Mouse (Mus musculus) spleen, embryonic (tissue): ENCODE data around the gene Tmem268.

Experiments used
- CTCF ChIA-PET: fragments of 350-600 bp; sonication (Branson Sonifier 250); formaldehyde crosslinking; loops from one replicate; lab custom pipeline; 2022; lab: Charles Lee

Gene Tmem268

DNA sequence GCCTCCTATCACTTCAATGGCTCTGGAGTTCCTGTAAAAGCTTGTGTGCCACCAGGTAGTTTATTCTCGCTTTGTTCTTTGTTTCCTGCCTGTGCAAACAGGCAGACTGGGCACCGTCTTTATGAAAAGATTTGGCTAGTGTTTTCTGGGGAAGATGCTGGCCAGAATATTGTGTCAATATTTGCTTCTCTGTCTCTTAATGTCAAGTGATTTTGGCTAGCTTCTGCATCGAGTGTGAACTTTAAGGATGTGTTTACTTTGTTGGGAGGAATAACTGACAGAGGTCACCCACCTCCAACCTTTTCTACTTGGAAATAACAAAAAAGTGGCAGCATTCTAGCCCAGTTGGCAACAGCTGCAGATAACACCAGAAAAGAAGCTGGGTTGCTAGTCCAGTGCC is 4.0 kb upstream of the Tmem268 start:
- CTCF ChIA-PET = interaction anchor here (0.7 kb wide), 1 partner anchor 40 kb away, joined by 15 read pairs; no protein-coding TSS in a partner anchor

DNA sequence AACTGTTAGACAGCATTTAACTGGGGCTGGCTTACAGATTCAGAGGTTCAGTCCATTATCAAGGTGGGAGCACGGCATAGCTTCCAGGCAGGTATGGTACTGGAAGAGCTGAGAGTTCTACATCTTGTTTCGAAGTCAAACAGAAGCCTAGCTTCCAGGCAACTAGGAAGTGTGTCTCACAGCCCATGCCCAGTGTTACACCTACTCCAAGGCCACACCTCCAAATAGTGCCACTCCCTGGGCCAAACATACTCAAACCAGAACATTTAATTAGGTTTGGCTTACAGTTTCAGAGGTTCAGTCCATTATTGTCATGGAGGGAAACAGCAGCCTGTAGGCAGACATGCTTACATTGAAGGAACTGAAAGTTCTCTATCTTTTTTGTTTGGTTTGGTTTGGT is 3.5 kb upstream of the Tmem268 start:
- CTCF ChIA-PET = no interaction called here

DNA sequence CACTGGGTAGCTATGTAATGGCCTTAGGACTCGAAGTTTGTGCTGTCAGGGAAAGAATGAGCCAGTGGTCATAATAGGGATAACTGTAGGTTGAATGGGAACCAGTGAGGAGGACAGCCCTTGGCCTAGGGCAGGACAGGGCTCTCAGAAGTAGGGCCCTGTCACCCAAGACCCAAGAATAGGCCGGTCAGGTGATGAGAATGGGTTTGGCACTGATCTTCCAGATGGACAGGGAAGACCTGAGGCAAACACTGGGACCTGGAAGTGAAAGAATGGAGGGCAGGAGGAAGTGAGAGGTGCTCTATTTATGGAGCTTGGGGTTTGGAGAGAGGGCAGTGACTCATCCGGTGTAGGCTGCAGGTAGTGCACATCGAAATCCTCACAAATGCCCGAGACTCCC is 1.9 kb upstream of the Tmem268 start:
- CTCF ChIA-PET = no interaction called here

DNA sequence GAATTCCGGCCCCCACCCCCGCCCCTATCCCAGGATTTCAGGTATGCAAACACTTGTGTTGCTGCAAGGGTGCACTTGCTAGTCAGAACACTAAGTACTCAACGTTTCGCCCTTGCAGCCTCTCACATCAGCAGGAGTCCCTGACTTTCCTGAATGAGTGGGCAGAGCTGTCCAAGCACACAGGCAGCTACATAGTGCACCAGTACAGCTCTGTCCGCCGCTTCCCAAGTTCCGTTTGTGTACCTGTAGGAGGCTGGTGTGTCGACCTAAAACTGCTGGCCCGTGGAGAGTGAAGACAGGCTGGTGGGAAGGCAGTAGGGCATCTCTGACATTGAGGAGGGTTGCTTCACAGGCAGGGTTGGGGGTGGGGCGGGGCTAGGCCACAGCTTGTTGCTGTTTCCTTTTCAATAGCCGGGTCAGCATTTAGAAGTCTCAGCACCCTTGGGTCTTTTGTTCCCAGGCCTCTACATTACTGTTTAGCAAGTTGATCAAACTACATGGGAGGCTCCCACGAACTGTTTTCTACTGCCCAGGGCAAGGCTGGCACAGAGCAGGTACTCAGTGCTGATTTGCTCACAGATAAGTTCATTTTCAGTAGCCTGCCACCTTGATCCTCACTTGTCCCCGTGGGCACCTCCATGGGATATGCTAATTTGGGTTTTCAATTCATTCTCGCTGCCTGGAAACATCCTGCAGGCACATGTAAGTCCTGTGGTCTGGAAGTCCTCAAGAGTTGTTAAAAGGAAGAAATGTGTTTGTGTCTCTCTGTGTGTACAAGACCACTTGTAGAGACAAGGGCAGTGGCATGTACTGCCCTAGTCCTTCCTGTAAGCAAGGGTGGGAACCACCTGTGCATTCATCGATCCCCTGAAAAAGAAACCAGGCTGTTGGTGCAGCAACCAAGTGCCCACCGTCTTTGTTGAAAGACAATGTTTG is 1.2 kb upstream of the Tmem268 start:
- CTCF ChIA-PET = no interaction called here

DNA sequence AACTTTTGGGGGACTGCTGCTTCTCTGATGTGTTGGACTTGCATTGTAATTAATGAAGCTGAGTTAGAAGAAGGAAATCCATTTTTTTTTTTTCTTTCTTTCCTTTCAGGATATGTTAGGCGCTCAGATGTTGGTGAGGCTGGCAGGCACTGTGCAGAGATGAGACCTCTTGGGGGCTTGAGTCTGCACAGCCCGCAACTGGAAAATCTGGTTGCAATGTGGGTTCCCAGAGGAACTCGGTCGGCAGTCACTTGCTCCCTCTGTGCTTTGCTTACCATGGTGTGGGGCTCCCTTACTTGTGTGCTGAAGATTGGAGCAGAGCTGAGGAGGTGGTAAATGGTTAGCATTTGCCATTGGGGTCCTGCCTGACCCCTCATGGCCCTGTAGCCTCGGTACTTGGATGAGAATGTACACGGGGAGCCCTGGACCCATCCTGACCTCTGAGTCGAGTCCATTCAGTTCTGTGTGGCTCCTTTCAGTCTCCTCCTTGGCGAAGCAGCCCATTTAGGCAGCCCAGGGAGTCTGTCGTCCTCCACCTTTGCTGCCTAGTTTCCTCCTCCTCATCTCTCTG is 631 bp downstream of the Tmem268 start:
- CTCF ChIA-PET = no interaction called here

DNA sequence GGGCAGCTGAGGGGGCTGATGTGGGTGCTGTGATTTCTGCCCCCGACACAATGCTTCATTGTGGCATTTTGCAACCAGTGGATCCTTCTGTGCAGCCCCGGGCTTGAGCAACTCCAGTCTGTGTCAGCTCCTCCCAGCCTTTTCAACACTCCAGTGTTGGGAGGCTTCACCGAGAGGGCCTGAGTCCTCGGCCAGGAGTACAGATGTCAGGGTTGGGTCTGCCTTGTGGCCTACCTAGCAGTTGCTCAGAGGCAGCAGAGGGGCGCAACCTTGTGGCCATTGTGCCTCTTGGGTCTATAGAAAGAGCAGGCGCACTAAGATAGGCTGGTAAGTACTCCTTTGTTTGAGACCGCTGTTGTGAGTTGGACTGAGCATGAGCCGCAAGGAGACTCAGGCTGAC is 1.5 kb downstream of the Tmem268 start:
- CTCF ChIA-PET = interaction anchor here (0.6 kb wide), 1 partner anchor 47 kb away, joined by 5 read pairs; no protein-coding TSS in a partner anchor

DNA sequence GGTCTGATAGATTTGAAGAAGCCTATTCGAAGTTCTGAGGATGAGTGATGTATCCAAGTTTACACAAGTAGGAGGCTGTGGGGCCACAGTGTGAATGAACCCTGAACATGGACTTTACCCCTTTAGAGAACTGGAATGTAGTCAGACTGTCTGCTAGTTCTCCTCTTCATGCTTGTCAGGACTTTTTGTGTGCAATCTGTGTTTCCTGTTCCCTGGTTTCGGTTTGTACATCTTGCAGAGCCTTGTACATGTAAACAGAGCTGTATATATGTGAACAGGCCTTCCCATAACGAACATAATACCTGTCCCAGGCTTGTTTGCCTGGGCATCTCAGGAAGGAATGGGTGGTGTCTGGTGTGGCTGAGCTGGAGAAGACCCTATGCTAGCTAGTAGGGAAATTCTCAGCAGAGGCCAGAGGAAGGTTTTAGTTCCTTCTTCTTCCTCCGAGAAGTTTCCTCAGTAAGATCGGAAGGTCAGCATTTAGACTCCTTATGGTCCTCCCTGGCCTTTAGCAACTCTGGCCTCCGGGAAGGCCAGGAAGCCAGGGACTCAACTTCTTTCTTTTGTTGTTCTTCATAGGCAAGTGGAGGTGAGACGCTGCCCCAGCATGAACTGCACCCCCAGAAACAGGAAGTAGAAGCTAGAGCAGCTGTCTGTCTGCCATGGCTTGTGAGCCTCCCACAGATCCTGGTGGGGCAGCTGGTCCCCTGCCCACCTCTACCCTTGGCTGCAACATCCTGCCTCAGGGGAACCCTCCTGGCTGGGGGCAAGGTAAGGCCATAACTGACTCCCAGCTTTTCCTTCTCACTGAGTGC is 3.5 kb downstream of the Tmem268 start:
- CTCF ChIA-PET = interaction anchor here (1.1 kb wide), 1 partner anchor 10 kb away, joined by 3 read pairs; no protein-coding TSS in a partner anchor

DNA sequence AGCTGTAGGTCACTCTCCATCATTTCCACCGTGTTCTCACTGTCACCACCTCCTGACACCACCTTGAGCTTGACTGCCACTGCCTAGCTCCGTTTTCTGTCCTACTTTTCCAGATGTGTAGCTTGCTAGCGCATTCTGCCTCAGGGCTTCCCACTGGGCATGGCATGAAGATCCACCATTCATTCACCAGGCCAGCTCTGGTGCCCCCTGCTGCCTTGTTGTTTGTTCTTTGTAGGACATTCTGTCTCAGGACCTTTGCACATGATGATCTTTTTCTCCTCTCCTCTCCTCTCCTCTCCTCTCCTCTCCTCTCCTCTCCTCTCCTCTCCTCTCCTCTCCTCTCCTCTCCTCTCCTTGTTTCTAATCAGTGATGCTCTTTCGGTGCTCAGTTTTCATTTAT is 4.2 kb downstream of the Tmem268 start:
- CTCF ChIA-PET = no interaction called here

DNA sequence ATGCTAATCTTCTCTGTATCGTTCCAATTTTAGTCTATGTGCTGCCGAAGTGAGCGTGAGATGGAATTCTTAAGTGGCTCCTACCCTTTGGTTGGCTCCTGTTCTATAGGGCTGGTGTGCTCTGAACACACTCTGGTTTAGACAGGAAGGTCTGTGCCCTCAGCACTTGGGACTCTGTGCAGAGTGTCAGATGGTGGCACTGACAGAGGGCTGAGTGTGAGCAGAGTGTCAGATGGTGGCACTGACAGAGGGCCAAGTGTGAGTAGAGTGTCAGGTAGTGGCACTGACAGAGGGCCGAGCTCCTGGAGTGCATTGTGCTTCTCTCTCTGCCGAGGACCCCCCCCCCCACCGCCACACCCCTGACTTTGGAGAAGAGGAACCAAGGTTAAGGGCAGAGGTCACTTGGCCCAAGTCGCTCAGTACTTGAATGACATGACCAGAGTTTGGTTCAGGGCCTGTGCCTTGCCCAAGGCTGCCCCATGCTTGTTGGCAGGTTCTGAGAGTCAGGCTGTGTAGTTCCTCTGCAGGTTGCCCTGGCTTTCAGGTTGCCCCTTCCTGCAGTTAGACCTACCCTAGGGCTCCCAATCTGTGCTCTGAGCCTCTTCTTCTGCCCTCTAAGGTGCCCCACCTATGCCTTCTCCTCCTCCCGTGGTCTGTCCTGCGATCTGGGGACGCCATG is 9.3 kb downstream of the Tmem268 start:
- CTCF ChIA-PET = no interaction called here

DNA sequence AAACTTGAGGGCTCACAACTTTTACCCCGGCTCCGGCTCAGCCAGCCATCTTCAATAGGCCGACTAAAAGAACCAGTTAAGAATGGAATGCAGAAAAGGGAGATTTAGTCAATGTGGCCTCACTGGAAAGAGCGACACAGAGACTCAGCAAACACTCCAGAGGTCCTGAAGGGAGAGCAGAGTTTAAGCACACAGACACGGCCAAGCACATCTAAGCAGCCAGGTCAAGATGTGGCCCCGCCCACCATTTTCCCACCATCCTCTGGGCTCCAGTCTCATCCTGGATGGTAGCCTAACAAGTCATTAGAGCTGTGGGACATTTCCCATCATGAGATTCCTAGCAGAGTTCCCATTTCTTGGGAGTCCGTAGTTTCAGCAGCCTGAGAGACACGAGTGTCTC is 10.7 kb downstream of the Tmem268 start:
- CTCF ChIA-PET = no interaction called here

DNA sequence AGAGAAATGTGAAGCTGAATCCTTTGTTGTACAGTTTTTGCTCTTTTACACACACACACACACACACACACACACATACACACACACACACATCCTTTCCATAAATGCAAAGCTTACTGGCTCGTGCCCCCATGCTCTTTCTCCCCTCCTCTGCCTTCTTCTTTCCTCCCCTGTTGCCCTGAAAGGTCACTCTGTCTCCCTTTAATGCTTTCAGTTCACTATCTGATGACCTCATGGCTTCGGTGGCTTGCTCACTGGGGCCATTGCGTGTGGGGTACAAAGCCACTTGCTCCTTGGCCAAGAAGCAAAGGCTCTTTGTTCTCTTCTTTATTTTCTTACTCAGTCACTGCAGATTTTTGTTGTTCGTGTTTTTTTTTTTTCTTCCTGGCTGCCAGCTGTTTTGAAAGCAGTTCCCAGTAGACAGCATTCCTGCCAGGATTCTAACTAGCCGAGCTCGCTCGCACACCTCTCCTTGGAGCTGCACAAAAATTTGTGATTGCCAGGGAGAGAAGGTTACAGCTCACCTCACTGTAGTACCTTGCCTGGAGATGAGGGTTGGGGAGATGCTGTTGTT is 11.7 kb downstream of the Tmem268 start:
- CTCF ChIA-PET = no interaction called here

DNA sequence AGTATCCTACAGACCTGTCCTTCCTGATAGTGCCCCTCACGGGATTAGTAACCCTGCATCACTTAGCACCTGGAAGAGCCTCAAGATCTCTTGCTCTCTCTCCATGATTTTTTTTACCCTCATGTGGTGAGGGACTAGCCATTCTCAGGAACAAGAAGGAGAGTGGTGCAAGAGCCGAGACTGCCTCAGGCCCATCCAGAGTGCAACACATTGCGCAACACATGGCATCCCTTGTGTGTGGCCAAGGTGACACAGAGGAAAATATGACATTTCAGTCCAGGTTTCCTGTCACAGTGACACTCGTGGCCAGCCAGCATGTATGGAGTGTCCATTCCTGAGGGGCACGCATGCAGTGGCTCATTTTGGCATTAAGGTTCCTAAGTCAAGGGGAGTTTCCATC is 14.0 kb downstream of the Tmem268 start:
- CTCF ChIA-PET = interaction anchor here (0.8 kb wide), 1 partner anchor 11 kb away, joined by 3 read pairs; no protein-coding TSS in a partner anchor

DNA sequence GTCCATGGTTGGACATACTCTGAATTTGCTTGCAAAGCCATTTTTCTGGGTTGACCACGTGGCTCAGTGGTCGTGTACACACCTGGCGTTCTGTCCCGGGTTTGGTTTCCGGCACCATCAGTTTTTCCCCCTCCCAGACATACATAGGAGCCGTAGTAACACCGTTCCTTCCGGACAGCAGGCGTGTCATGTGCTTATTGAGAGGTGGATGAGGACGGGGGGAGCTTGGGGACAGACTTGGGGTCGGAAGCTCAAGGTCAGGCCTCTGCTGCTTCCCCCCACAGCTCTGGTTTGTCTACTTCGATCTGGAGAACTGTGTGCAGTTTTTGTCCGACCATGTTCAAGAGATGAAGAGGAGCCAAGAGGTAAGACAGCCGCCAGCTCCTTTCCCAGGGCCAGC is 21.1 kb downstream of the Tmem268 start:
- CTCF ChIA-PET = no interaction called here

DNA sequence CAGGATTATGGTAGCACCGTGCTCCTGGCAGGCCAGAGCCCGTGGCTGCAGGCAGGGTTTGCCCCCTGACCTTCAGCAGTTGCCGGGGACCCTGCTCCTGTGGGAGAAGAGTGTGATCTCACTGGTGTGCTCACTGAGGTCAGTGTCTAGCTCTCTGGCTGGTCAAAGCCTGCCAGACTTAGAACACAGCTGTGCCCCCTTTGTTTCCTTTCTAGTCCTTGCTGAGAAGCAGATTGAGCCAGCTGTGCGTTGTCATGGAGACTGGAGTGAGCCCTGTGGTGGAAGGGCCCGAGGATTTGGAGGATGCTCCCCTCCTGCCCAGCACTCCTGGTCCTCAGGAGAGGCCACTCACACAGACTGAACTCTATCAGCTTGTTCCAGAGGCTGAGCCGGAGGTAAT is 21.5 kb downstream of the Tmem268 start:
- CTCF ChIA-PET = no interaction called here

DNA sequence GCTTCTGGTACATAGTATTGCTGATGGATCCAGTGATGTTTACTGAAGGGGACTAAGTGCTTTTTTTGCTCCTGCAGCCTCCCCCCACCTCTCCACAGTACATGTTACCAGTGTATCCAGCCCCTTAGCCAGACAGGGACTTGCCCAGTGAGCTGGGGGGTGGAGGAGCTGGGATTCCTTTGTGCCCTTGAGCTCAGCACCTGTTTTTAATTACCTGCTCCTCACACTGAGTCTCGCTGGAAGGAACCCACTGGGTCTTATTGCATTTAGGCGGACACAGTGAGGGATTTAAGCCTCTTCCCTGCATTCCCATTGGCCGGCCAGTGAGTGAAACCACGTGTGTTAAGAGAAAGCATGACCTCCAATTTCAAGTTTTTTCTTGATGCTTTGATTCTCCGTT is 24.0 kb downstream of the Tmem268 start:
- CTCF ChIA-PET = no interaction called here

DNA sequence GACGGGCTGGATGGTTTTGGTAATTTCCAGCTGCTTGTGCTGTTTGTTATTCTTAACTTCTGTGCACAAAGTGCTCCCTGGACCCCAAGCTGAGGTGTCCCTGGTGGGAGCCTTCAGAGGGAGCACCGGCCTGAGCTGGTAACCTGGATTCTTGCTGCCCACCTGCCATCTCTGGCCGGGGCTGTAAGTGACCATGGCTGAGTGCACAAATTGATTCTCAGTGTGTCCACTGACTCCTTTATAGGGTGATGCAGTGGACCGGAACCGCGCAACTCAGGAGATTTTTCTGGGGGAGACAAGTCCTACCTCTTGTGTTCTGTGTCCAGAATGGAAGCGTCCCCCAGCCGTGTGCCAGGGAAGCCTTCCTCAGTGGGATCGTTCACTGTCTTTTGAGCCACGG is 26.6 kb downstream of the Tmem268 start:
- CTCF ChIA-PET = no interaction called here

DNA sequence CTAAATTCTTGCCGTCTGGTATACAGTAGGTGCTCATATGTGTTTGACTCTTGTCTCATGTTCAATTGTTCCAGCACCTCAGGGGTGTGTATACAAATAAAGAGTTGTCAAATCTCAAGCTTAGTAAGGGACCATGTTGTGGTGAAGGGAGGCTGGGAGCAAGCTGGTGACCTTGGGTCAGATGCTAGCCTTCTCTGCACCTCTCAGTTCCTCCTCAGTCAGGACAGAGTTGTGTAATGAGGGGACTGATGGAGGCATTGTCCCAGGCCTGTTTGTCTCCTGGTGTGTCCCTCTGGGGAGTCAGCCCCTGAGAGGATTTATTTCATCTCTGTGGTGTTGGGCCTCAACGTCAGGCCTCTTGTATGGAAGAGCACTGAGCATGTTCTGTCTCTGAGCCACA is 27.7 kb downstream of the Tmem268 start:
- CTCF ChIA-PET = no interaction called here

DNA sequence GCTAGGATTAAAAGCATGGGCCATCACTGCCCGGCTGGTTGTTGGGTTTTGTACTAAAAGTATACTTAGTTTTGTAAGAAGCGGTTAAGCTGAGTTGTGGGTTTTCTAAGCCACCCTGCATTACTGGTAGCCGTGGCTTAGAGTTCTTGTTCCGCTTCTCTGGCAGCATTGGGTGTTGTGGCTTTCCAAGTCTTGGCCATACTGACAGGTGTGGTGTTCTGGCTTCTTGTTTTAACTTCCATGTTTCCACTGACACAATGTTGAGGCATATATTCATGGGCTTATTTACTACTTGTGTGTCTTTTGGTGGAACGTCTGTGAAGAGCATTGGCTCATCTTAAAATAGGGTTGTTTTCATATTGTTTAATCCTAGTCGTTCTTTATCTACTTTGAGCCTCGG is 31.4 kb downstream of the Tmem268 start:
- CTCF ChIA-PET = no interaction called here

DNA sequence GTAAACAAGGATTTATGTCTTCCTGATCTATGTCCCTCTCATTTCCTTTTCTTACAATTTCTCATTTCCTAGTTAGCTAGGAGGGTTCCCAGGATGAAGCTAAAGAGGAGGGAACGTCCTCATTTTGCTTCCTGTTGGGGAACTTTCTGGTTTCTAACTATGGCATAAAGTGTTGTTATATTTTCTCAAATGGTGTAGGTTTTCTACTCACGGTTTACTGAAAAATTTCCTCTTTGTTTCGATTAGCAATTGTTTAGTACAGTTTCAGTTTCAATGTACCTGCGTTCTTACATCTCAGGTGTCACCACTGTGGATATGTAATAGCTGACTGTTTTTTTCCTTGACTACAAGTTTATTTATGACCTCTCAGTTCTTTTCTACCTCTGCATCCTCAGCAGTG is 32.0 kb downstream of the Tmem268 start:
- CTCF ChIA-PET = no interaction called here

DNA sequence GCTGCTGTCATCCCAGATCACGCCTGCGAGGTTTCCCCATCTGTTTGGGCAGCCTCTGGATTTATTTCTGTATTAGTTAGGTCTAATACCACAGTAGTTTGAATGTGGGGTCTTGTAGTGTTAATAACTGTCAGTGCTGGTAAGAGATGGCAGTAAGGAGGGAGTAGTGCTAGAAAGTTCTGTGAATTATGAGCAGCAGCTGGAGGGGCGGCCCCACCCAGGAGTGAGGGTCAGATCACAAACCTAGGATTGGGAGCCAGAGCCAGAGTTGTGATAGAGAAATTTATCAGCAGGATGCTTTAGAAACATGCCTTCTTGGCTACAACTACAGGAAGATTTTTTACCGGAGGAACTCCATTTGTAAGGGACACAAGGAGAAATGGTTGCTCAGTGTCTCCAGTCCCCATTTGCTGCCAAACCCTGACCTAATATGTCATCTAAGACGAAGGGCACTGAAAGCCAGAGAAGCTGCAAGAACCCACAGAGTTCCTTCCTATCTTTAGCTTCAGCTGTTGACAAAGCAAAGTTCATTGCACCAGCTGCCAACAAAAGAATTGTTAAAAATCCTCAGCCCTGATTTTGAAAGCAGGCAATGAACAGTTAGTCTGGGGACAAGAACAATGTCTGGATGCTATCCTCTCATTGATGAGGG is 36.0 kb downstream of the Tmem268 start:
- CTCF ChIA-PET = no interaction called here

DNA sequence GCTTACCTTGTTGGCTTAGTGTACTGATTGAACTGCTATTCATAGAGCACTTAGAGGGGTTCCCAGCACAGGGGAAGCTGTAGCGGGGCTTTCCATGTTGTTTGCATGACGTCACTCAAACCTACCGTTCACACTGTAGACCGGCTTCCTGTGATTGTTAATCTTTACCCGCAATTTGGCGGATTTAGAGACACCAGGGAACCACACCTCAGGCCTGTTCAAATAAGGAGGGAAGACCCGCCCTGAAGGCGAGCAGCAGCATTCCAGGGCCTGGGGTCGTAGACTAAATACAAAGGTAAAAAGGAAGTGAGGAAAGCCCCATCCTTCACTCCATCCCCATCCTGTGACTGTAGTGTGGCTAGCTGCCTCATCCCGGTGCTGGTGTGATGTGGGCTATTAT is 36.7 kb downstream of the Tmem268 start:
- CTCF ChIA-PET = no interaction called here
